Mouse (Mus musculus) 3T3-L1 (cell line): Measurements from ENCODE around the gene Amotl2.
"Not testable (repeated sequence)": the region's sequence is repeated elsewhere in the genome, so short reads cannot be mapped to it uniquely, and the experiment has no call there.

ENCODE experiments used
- DNase-seq: peaks from one replicate; pipeline ENCODE4 v3.0.0-alpha.2; 2015; ENCODE audit warnings: low read depth, low spot score

Amotl2 gene

GRCm38 (mm10) chr9:102733999-102734738, 17.7 kb downstream of the Amotl2 start:
- DNase-seq, result peak; percentile 53

GRCm38 (mm10) chr9:102734739-102735075, 18.2 kb downstream of the Amotl2 start:
- DNase-seq, result peak; percentile 11

- no peak for DNase-seq
Measured at GRCm38 (mm10) chr9:102735231-102735630, 18.8 kb downstream of the Amotl2 start.

- DNase-seq, result peak; percentile 62
Measured at GRCm38 (mm10) chr9:102735996-102736395, 19.5 kb downstream of the Amotl2 start.

GRCm38 (mm10) chr9:102737405-102737804, 20.9 kb downstream of the Amotl2 start:
- peak; percentile 87 for DNase-seq

GRCm38 (mm10) chr9:102746753-102747152, 30.3 kb downstream of the Amotl2 start:
- DNase-seq, result peak; percentile 79

GRCm38 (mm10) chr9:102747902-102748301, 31.4 kb downstream of the Amotl2 start:
- peak; percentile 35 for DNase-seq

GRCm38 (mm10) chr9:102749216-102749615, 32.7 kb downstream of the Amotl2 start:
- no peak for DNase-seq

GRCm38 (mm10) chr9:102751632-102752303, 35.3 kb downstream of the Amotl2 start:
- DNase-seq, result peak; percentile 67

- peak; percentile 71 for DNase-seq
Measured at GRCm38 (mm10) chr9:102753299-102753698, 36.8 kb downstream of the Amotl2 start.

GRCm38 (mm10) chr9:102755161-102755560, 38.7 kb downstream of the Amotl2 start:
- DNase-seq, result peak; percentile 74

GRCm38 (mm10) chr9:102755591-102756270, 39.3 kb downstream of the Amotl2 start:
- DNase-seq, result peak; percentile 58

GRCm38 (mm10) chr9:102756352-102756751, 39.9 kb downstream of the Amotl2 start:
- no peak for DNase-seq

GRCm38 (mm10) chr9:102758851-102759250, 42.4 kb downstream of the Amotl2 start:
- peak; percentile 32 for DNase-seq

GRCm38 (mm10) chr9:102759581-102760001, 43.1 kb downstream of the Amotl2 start:
- DNase-seq, result peak; percentile 51

GRCm38 (mm10) chr9:102761599-102761998, 45.1 kb downstream of the Amotl2 start:
- DNase-seq, result no peak

- peak; percentile 53 for DNase-seq
Measured at GRCm38 (mm10) chr9:102762836-102763235, 46.4 kb downstream of the Amotl2 start.

- peak; percentile 95 for DNase-seq
Measured at GRCm38 (mm10) chr9:102763520-102763919, 47.0 kb downstream of the Amotl2 start.

GRCm38 (mm10) chr9:102764540-102764939, 48.1 kb downstream of the Amotl2 start:
- not testable (repeated sequence) for DNase-seq

GRCm38 (mm10) chr9:102766741-102767140, 50.3 kb downstream of the Amotl2 start:
- peak; percentile 50 for DNase-seq

GRCm38 (mm10) chr9:102769257-102769656, 52.8 kb downstream of the Amotl2 start:
- DNase-seq, result no peak

GRCm38 (mm10) chr9:102770190-102770589, 53.7 kb downstream of the Amotl2 start:
- no peak for DNase-seq
